Mouse (Mus musculus): ENCODE measurements around the gene Fam166b.
A peak's percentile ranks its signal among the peaks of the same experiment; 100 is the strongest.

Gene Fam166b

GRCm38 (mm10) chr4:43428946-43429345 lies at the start of gene Fam166b:
Fam166b (minus strand) TSS chr4:43429134.
- no peak for DNase-seq

GRCm38 (mm10) chr4:43478534-43478858 lies 49.6 kb upstream of the Fam166b start:
- DNase-seq: no peak

DNA sequence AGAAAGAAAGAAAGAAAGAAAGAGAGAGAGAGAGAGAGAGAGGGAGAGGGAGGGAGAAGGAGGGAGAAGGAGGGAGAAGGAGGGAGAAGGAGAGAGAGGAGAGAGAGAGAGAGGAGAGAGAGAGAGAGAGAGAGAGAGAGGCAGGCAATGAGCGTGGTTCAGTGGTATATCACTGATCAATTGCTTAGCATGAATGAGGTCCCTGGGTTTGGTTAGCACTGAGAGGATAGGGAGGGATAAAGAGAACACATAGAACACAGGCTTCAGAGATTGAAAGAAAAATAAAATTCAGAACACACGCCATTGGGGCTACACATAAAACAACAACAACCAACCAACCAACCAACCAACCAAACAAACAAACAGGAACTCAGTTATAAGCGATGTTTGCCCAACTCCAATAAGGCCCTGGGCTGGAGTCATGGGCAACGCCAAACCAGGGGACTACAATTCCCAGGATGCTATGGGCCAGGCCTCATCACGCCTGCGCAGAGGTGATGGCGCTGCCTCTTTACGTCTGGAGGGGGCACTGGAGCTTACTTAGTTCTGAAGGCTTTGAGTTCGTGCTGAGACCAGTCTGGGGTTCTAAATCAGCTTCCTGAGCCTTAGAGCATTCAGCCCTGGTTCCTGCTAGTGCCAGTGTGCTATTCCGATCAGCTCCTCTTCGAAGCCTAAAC lies 49.1 kb upstream of the Fam166b start:
- DNase-seq: peak; percentile 83

GRCm38 (mm10) chr4:43476604-43477003 lies 47.7 kb upstream of the Fam166b start:
- no peak for DNase-seq

GRCm38 (mm10) chr4:43473636-43474035 lies 44.7 kb upstream of the Fam166b start:
- no peak for DNase-seq

DNA sequence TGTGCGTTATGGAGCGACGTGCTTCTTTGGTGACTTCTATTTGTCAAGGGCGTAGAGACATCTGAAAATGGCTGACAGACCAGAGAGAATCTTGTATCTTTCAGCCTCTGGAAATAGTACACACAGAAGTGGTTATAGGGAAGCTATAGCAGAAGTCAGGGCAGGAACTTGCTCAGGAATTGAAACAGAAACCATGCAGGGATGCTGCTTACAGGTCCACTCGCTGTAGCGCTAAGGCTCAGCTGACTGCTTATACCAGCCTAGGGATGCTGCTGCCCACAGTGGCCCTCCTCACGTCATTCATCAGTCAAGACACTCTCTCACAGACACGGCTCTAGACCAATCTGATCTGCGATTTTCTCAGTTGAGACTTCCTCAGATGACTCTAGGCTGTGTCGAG lies 41.4 kb upstream of the Fam166b start:
- DNase-seq: no peak

- no peak for DNase-seq
These were observed 37.9 kb upstream of the Fam166b start for GRCm38 (mm10) chr4:43466872-43467271.

DNA sequence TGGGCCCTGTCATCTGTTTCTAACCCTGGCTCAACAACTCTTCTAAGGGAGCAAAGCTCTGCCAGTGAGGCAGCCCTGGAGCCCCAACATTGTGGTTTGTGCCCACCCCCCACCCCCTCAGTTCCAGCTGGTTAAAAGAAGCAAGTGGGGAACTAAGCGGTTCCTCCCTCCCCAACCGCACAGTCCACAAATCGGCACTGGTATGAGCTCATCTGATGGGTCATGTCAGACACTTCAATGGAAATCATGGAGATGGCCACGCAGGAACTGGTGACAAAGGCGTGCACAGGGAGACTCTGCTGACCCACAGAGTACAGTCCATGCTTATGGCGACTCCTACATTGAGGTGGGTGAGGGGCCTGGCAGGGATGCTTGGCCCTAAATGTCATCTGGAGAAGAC lies 37.0 kb upstream of the Fam166b start:
- DNase-seq: no peak

DNA sequence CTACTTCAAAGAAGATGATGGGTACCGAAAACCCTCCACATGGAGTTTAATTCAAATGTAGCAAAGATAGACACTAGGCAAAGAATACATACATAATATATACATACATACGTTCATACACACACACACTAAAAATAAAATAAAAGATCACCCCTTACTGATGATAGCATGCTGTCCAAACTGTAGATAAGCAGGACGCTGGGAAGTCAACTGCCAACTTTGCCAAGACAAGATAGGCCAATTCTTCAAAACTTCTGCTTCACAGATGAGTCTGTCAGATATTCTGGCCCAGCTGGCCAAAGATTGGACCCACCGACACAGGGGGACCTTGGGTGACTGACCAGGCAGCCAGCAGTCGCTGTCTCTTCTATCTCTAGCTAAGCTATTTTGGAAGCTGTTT lies 34.2 kb upstream of the Fam166b start:
- no peak for DNase-seq

DNA sequence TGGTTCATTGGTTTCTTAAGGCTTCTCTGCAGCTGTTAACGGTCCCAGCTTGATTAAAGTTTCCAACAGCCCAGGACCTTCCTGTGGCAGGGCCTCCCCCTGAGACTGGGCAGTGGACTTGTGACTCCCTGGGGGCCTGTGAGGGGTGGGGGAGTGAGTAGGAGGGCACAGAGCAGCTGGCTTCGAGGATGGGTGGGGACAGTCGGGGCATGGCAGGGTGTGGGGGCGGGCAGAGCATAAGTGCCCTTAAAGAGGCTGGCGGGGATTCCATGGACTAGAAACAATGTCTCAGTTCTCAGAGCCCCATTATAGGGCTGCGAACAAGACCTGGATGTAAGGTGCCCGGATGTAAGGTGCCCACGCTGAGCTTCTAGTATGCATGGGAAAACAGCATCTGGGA lies 28.2 kb upstream of the Fam166b start:
- no peak for DNase-seq

GRCm38 (mm10) chr4:43456470-43456869 lies 27.5 kb upstream of the Fam166b start:
- no peak for DNase-seq

DNA sequence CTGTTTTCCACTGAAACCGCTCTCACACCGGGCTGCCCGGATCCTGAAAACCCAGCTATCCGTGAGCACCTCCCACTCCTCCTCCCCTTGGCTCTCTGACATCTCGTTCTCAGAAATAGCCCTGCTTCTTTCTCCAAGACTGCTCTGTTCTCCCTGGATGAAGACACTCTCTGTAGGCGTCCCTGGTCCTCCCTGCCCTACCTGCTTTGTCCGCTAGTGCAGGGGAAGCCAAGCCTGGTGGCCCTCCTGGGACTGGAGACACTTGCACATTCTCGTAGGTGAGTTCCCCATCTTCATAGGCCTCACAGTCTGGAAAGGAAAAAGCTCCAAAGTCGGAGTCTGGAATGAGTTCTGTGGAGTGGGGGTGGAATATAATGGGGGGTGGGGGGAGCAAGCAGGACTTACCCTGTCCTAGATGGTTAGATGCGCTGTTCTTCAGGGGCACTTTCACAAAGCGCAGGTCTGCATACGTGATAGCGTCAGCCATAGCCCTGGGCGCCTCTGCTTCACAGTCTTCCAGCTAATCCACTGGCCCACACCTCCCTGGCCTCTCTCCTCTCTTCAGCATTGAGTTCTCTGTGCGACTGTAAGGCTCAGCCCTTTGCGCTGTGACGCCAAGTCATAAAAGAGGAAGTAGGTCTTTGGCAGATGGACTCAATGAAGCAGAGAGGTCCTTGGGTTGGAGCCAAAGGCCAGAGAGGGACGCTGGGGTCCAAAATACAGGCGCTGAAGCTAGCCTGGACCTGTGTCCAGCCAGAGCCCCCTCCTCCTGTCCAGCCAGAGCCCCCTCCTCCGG lies 25.3 kb upstream of the Fam166b start, which contains the start of gene Cd72:
Gene Cd72, minus strand, starts transcription at position 588 of the 796 bp plus-strand sequence.
- no peak for DNase-seq

DNA sequence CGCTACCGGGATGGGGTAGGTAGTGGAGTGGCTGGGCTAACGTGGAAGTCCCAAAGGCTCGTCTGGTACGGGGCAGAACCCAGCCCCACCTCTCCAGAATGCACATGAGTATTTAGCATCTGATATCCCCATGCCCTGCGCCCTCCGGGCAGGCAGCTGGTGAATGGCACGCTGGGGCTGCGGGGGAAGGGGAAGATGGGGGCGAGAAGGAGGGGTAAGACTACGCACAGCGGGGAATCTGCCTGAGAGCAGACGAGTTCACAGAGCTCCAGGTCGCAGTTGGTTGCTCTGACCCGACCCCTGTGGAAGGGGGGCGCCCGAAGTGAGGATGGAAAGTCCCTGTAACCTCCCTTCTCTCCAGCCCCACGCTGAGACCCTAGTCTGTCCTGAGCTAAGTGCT lies 24.5 kb upstream of the Fam166b start:
- DNase-seq: no peak

- no peak for DNase-seq
These were observed 23.4 kb upstream of the Fam166b start for GRCm38 (mm10) chr4:43452315-43452714.

- no peak for DNase-seq
These were observed 19.6 kb upstream of the Fam166b start for GRCm38 (mm10) chr4:43448554-43448953.

GRCm38 (mm10) chr4:43447251-43447650 lies 18.3 kb upstream of the Fam166b start:
- no peak for DNase-seq

GRCm38 (mm10) chr4:43443511-43443910 lies 14.6 kb upstream of the Fam166b start:
- no peak for DNase-seq

- DNase-seq: peak; percentile 81
These were observed 13.8 kb upstream of the Fam166b start for GRCm38 (mm10) chr4:43442456-43443361.

DNA sequence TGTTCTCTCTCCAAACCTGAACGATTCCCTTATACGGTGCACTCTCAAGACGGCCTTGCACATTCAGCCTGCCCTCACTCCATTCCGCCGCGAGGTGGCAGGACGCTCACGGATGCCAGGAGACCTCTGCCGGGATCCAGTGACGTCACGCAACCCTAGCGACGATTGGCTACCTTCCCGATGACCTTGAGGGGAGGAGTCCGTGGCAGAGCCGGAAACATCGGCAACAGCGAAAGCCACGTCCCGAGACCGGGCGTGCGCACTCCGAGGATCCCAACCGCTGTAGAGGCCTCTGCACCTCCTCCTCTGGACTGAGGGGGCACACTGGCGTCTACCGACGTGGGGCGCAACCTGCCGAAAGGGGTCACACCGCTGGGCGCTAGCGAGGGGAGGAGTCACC lies 13.1 kb upstream of the Fam166b start:
- DNase-seq: peak; percentile 99

DNA sequence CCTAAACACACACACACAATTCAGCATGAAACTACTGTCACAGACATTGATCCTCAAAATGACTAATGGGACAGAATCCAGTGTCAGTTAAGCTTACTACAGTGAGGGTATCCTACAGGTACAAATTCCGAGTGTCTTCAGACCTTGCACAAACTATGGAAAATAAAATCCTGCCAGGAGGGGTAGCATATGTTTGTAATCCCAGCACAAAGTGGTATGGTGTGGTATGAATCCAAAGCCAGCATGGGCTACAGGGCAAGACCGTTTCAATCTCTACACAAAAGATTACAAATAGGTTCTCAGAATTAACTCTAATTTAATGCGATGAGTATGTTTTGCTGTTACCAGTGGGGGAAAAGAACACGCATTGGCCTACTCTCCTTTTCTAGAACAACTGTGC lies 12.7 kb upstream of the Fam166b start, which contains the start of gene Tesk1:
Gene Tesk1, plus strand, starts transcription at position 301 of the 400 bp plus-strand sequence.
- DNase-seq: no peak

DNA sequence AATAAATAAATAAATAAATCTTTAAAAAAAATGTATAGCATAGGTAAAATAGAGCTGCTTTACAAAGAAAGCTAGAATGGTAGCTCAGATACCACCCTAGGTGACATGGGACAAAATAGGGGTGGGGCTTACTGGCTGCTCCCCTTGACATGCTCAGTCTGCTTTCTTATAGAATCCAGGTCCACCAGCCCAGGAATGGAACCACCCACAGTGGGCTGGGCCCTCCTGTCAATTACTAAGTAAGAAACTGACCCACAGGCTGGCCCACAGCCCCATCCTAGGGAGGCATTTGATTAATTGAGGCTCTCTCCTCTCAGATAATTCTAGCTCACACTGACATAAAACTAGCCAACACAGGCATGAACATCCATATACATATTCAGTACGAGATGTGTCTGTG lies 3.9 kb upstream of the Fam166b start:
- DNase-seq: no peak

DNA sequence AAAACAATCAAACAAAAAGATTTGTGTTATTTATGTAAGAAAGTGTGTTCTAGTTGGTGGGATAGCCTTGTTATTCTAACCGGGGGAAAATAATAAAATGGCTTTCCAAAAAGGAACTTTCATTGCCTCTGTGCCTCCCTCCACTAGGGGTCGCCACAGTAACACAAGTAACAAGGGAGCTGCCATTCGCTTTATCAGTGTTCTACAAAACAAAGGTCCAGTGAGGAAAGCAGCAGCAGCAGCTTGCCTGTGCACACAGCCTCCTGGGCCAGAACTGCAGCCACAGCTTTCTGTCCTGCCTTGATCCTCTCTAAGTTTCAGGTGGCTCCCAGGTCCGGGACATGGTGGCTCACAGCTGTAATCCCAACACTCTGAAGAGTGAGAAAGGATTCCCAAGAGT lies 2.8 kb upstream of the Fam166b start:
- DNase-seq: peak; percentile 66

DNA sequence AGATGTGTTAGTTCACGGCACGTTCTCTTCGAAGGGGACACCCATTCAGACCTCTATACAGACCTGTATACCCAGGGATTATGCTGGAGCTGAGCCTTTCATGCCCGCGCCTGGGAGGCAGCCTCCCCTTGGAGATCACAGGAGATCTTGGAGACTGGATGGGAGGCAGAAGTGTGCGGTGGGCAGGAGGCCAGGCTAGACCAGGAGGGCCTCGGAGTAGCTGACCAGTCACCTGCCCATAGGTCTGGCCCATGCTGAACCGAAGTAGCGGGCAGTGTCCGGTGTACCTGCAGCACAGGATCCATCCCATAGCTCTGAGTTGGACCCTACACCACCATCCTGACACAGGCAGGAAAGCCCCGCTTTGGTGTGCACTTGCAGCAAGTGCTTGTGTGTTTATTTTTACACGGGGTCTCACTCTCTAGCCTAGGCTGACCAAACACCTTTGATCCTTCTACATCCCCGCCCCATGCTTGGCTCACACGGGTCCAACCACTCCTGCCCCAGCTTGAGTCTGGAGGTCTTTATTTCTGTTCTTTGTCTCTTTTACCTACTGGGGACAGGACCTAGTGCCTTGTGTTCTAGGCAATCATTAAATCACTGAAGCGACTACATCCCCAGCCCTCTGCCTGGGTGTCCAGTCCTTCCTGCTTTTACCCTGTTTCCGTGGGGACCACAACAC lies 613 bp downstream of the Fam166b start:
- no peak for DNase-seq
